Mouse (Mus musculus) CH12F3 (cell line): Measurements from ENCODE around the gene Stx4a.

Source experiments
- in situ Hi-C: fragments of 300-500 bp; cut with MboI; formaldehyde crosslinking; loops from 2 replicates; pipeline ENCODE4 v1.14.3; 2020; ENCODE audit warnings: low sequenced_read_pairs

Stx4a gene

GRCm38 (mm10) chr7:127897542-127897941 is 73.4 kb downstream of the Stx4a start:
- in situ Hi-C loops, result no loop called here

- in situ Hi-C loops, result no loop called here
Measured at GRCm38 (mm10) chr7:127898179-127898956, 74.3 kb downstream of the Stx4a start.
